Mouse (Mus musculus) lung, postnatal 36 days (tissue): ENCODE data around the gene Dnaic2.

ENCODE experiments used
- DNase-seq: peaks from one replicate; pipeline ENCODE4 v3.0.0; 2022; ENCODE audit warnings: mixed read lengths

Gene Dnaic2

DNA sequence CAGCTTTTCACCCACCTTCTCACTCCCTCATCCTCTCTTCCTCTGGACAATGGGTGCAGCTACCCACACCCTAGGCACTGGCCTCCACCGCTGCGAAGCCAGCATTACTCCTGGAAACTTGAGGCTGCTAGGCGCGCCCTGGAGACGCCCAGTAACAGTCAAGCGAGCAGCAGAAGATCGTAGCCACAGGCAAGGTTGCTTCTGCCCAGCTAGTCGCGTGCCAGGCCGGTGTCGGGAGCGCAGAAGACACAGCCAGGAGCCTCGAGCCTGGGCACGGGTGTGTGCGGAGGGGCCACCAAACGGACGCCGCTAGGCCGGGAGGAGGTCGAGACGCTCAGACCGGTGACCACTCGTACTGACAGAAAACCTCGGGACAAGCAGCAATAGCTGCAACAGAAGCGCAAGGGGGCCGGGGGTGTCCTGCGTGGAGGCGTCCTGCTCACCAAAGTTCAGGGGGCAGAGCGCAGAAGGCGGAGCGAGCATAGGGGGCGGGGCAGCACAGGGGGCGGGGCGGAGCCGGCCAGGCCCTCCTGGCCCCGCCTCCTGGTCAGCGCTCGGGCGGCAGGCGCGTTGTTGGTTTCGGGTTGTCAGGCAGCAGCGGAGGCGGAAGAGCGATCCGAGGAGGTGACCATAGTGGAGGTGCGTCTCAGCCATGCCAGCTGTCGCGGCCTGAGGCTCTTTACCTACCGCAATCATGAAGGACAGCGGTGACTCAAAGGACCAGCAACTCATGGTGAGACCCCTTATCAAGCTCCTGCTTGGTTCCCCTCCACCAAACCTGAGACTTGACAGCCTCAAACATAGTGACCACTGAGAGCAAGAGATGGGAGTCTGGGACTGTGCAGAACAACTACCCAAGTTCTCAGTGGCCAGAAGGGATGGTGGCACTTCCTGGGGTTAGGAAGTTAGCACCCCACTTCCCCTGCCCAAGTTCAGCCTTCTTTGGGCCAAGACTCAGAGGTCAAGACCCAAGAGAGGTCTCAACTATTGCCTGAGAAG is 37.9 kb downstream of the Dnaic2 start, which contains the start of gene Kif19a:
Gene Kif19a, plus strand, starts transcription at position 569 of the 999 bp plus-strand sequence.
- peak; percentile 73 for DNase-seq

DNA sequence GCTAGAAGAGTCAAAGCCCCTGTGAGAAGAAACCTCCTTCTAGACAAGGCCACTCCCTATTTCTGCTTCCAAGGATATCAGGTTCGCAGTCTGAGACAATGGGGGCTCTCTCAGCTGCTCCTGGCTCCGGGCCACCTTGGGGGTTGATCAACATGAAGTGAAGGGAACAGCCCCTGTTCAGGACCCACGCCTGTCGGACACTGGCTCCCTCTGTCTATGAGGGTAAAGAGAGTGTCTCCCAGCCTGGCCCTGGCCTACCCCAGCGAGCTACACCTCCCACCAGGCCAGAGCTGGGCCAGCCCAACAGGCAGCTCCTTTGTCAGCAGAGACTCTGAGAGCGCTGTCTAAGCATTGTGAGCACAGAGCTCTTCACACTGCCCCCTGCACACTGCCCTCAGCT is 42.7 kb downstream of the Dnaic2 start:
- DNase-seq = no peak

DNA sequence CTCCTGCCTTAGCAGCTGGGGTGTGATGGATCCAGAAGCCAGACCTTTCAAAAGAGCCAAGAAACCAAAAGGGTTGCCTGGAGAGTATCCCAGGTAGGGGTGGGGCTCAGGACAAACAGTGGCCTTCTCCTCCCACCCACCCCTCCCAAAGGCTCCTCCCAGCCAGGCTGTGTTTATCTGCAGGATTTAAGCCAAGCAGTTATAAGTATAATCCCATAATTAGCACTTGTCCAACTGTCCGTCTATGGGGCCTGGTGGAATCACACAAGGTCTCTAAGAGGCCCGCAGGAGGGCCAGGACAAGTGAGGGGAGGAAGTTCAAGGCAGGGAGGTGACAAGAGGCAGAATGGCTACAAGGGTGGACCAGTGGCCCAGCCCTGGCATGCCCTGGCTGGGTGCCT is 44.7 kb downstream of the Dnaic2 start:
- DNase-seq = no peak

- DNase-seq = no peak
Measured at GRCm38 (mm10) chr11:114780076-114780475, 52.9 kb downstream of the Dnaic2 start.

- DNase-seq = no peak
Measured at GRCm38 (mm10) chr11:114785892-114786291, 58.7 kb downstream of the Dnaic2 start.

GRCm38 (mm10) chr11:114786326-114786725 is 59.1 kb downstream of the Dnaic2 start:
- no peak for DNase-seq

DNA sequence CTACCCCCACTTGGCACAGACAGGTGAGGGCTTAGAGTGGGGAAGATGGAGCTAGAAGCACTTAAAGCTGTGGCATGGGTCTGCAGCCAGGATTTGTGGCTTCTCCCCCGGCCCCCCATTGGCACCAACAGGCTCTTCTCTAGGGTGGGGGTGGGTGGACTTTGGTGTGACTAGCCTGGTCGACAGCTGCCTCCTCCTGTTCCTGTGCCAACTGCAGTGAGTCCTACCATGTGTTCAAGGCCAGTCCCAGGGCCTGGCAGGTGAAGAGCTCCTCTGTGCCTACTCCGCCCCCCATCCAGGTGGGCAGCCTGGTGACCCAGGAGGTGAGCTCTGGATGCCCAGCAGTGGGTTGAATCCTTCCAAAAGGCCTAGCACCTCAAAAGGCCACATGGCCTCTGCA is 60.4 kb downstream of the Dnaic2 start:
- no peak for DNase-seq

DNA sequence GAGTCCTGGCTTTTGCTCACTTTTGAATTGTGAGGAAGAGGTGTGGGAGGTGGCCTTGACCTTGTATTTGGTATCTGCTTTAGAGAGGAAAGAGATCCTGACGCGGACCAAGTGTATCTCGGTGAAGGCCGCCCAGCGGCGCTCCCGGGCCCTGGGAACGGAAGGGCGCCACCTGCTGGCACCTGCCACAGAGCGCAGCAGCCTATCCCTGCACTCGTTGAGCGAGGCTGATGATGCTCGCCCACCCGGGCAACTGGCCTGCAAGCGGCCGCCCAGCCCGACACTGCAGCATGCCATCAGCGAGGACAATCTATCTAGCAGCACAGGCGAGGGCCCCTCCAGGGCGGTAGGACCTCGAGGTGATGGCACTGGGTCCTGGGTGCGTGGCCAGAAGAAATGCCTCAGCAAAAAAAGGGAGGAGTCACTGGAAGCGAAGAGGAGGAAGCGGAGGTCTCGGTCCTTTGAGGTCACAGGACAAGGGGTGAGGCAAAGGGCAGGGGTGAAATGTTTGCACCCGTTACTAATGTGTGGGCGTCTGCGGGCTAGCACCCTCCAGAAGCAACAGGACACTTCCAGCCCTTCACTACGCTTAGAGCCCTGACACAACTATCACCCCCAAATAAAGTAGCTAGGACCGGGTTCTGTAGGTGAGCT is 62.0 kb downstream of the Dnaic2 start:
- DNase-seq = peak; percentile 78

- DNase-seq = no peak
Measured at GRCm38 (mm10) chr11:114789716-114790115, 62.5 kb downstream of the Dnaic2 start.

- DNase-seq = no peak
Measured at GRCm38 (mm10) chr11:114790171-114790570, 63.0 kb downstream of the Dnaic2 start.

DNA sequence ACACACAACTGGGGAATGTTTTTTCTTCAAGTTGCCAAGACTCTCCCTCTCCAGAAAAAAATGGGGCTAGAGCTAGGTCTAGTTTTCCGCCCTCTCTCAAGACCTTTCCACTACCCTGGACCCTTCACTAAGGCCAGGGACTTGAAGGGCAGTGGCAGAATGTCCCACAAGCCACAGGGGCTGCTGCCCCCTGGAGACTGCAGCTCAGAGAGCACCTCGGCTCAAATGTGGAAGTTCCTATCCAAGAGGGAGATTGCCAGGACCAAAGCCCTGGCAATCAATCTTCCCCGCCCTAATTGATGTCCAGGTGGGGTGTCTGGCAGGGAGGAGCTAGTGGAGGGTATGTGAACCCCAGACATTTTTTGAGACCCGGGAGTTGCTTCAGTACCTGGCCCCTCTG is 63.6 kb downstream of the Dnaic2 start:
- no peak for DNase-seq

GRCm38 (mm10) chr11:114791351-114791889 is 64.2 kb downstream of the Dnaic2 start:
- no peak for DNase-seq

DNA sequence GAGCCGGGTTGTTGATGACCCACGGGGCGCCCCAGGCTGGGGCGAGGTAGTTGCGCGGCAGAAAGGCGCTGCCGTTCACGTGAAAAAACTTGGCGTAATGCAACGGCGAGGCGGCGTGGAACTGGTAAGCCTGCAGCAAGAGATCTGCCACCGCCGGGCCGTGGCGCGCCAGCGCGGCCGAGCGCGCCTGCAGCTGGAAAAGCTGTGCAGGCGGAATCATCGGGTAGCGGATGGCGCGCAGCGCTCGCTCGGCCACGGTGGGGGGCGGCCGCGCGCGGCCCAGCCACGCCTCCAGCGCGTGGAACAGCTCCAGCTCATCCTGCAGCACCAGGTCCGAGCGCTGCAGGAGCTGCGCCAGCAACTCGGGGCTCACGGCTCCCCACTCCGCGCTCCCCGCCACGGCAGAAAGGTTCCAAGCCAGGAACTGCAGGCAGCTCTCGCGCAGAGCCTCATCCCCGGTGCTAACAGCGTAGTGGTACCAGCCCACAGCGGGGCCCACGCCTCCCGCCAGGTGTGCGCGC is 64.7 kb downstream of the Dnaic2 start:
- DNase-seq = no peak

DNA sequence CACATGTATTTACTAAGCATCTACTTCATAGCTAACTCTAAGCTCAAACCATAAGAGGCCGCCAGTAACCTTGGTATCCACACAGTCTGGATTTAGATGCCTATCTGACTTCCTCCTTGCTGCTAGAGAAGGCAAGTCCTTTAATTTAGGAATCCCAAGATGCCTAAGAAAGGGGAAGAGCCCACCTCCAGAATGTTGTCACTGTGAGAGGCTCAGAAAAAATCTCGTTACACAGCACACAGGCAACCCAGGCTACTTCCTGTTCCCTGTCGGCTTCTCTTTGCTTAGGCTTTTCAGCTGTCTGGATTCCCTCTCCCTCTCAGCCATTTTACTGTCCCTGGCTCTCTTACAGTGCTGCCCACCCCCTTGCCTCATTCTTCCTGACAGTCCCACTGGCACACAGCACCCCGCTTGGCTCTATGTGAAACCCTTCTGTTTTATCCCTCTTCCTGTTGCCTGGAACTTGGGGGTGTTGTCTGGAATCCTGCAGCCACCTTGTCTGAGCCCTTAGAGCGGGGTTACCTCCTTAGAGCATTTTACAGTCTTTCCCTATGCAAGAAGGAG is 65.8 kb downstream of the Dnaic2 start:
- DNase-seq = no peak

GRCm38 (mm10) chr11:114793868-114794545 is 66.8 kb downstream of the Dnaic2 start:
- no peak for DNase-seq

DNA sequence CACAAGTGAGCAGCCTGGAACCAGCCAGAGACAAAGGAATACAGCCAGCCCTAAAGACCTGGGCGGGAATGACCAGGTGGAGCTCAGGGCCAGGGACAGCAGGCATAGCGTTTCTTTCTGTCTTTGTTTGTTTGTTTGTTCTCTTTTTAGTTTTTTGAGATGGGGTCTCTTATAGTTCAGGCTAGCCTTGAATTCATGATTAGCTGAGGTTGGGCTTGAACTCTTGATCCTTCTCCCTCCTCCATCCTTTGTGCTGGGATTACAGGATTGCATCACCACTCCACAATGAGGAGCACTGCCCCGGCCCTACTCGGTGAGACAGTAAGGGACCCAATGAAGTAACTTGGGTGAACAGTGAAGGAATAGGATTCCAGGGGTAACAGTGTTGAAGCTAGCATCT is 67.5 kb downstream of the Dnaic2 start:
- DNase-seq = no peak

DNA sequence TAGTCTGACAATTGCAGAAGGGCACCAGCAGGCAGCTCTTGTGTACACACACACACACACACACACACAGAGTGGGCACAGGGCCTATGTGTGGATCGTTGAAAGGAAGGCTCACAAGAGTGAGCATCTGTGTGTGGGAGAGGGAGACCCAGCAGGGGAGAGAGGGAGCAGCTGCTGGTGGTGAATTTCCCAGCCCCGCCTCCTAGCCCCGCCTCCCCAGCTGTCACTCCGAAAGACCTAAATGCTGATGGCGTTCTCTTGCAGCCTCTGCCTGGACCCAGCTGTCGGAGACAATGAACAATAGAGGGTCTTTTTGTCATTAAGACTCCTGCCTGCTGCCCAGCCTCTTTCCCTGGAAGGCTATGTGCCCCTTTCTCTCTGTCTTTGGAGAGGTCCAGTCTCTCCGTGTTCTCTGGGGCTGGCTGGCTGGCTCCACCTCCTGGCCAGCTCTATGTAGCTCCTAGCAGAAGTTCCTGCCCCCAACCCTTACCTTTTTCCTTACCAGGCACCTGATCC is 68.1 kb downstream of the Dnaic2 start:
- peak; percentile 46 for DNase-seq

DNA sequence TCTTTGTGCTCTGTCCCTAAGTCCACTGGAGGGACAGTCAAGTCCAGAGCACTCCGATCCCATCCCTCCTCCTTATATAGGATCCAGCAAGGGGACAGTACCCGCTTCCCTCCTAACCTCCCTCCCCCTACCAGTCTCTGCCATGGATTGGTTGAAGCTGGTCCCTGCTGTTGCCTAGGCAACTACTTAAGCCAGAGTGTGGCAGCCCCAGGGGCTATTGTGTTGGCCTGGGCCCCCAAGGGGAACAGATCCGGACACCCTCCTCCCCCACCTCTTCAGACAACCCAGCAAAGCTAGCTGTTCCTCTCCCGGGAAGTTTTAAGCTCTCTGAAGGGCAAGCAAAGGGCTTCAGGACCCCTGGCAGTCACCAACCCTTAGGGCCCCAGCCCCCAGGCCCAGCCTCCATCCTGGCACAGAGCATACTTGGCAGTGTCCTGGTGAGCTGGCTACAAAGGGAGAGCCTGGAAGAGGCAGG is 68.7 kb downstream of the Dnaic2 start, which contains the start of gene Btbd17:
Gene Btbd17, minus strand, starts transcription at position 98 of the 475 bp plus-strand sequence.
- DNase-seq = no peak

- DNase-seq = no peak
Measured at GRCm38 (mm10) chr11:114797176-114797575, 70.0 kb downstream of the Dnaic2 start.

- DNase-seq = no peak
Measured at GRCm38 (mm10) chr11:114797981-114798380, 70.8 kb downstream of the Dnaic2 start.

- DNase-seq = no peak
Measured at GRCm38 (mm10) chr11:114798624-114799023, 71.4 kb downstream of the Dnaic2 start, which contains the start of gene Gpr142. TSS of gene Gpr142 (plus strand) at chr11:114798924.

- DNase-seq = no peak
Measured at GRCm38 (mm10) chr11:114801906-114802305, 74.7 kb downstream of the Dnaic2 start.
